Mouse (Mus musculus): Measurements from ENCODE around the gene Sgpl1. TPM values are rescaled to one million over a fixed set of nuclear protein-coding genes. Genes with fewer than 3 reads are reported as not detected.

Sgpl1 gene
- total and polyA plus RNA-seq, 2 experiments = 39.9 to 43.7 TPM

DNA sequence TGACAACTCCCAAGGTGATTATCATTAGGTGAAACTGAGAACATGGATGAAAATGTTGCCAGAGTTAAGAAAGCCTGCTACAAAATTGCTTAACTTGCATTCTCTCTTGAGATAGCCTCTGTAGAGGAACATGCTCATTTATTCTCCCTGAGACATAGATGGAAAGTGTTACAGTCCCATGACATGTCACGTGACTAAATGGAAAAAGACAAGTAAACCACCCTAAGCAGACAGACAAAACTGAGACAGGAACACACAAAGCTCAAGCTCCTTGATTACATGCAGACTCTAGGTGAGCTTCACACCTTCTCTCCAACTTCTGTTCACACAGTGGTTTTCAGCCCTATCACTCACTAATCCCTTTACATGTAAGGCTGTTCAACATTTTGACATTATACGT lies 4.2 kb downstream of the Sgpl1 start:
- WGBS = 76% methylated on average over 2 of the region's 2 CpGs
- H3K36me3 ChIP-seq (ENCODE audit: control insufficient read depth, insufficient read depth, low read length) = peaks cover 9% of the 10 kb centered on the region
- H3K4me1 ChIP-seq (ENCODE audit: control insufficient read depth, insufficient read depth, low read length) = peaks cover 20% of the 10 kb centered on the region
- TF ChIP-seq POLR2A (IDR thresholded peaks at IDR 0.05; ENCODE audit: extremely low read depth, insufficient read depth, low read length) (no peak), CTCF (IDR thresholded peaks at IDR 0.05; ENCODE audit: low read depth, low read length) (no peak)
- H3K79me2 ChIP-seq (ENCODE audit: control insufficient read depth, insufficient read depth, low read length) = peaks cover 12% of the 10 kb centered on the region
- H3K9ac ChIP-seq (ENCODE audit: low read depth, low read length) = no peak overlapping the region
- peak; percentile 51 for DNase-seq (ENCODE audit: extremely low read depth, low read depth, low spot score)
- no peak overlapping the region for H3K27ac ChIP-seq (replicated peaks; ENCODE audit: insufficient read depth, low read depth, low read length)
- H3K27me3 ChIP-seq (ENCODE audit: control insufficient read depth, insufficient read depth, low read length) = no peaks in the 10 kb centered on the region
- no peak overlapping the region for H3K4me3 ChIP-seq (ENCODE audit: insufficient read depth, low read depth, low read length)

DNA sequence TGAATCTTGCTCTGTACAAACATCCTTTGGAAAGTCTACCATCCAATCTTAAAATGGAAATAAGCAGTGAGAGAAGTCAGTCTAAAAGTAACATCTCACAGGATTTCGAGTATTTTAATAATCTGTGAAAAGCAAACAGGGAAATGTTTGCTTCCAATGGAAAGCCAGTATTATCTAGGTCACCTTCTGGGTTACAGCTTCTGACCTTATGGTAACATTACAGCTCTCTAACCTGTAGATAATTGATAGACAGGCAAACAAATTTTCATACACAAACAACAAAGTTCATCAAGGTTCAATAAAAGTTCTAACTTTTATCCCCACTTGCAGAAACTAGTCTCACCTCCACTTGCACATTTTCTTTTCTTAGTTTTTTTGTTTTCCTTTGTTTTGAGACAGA lies 9.9 kb downstream of the Sgpl1 start:
- Histone ChIP-seq H3K9ac (ENCODE audit: low read depth, low read length) (no peak overlapping the region), H3K36me3 (ENCODE audit: control insufficient read depth, insufficient read depth, low read length) (peaks cover 18% of the 10 kb centered on the region), H3K4me3 (ENCODE audit: insufficient read depth, low read depth, low read length) (peak overlapping the region; percentile 49; the same call in 1 of the 2 replicates), H3K27ac (replicated peaks; ENCODE audit: insufficient read depth, low read depth, low read length) (peak overlapping the region; percentile 77), H3K79me2 (ENCODE audit: control insufficient read depth, insufficient read depth, low read length) (peaks cover under 1% of the 10 kb centered on the region; the same call in 1 of the 2 replicates), H3K4me1 (ENCODE audit: control insufficient read depth, insufficient read depth, low read length) (peaks cover 23% of the 10 kb centered on the region), H3K27me3 (ENCODE audit: control insufficient read depth, insufficient read depth, low read length) (no peaks in the 10 kb centered on the region)
- WGBS = 24% methylated on average over 1 of the region's 1 CpGs
- peak; percentile 96 for DNase-seq (ENCODE audit: extremely low read depth, low read depth, low spot score)
- TF ChIP-seq POLR2A (IDR thresholded peaks at IDR 0.05; ENCODE audit: extremely low read depth, insufficient read depth, low read length) = no peak
- TF ChIP-seq CTCF (IDR thresholded peaks at IDR 0.05; ENCODE audit: low read depth, low read length) = no peak

DNA sequence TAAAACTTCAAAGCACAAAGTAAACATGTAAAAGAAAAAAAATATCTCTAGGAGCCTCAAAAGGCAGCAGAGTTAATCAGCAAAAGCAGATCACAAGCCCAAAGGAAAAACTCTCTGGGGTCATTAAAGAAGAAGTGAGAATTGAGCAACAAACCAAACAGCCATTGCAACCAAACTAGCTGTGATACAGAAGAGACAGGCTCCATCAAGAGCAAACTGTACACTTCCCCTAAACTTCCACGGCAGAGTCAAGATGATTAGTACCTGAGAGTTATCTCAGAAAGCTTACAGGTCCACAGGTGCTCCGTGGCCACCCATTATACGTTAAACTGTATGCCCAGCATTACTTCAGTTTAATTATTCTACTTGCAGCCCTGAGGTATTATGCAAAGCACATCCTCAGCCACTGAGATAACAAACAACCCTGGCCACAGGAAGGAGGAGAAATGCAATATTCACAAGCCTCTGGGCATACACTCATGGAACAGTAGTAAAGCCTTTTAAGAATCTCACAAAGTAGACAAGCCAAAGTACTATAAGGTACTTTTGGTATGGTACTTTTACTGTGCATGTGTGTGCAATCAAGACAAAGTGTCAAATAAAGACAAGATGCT lies 12.2 kb downstream of the Sgpl1 start:
- peak; percentile 62 for DNase-seq (ENCODE audit: extremely low read depth, low read depth, low spot score)
- Histone ChIP-seq H3K27me3 (ENCODE audit: control insufficient read depth, insufficient read depth, low read length) (no peaks in the 10 kb centered on the region), H3K27ac (replicated peaks; ENCODE audit: insufficient read depth, low read depth, low read length) (0 out of 2 replicates have a peak overlapping the region, but pooled peaks have one; percentile 4), H3K9ac (ENCODE audit: low read depth, low read length) (no peak overlapping the region), H3K36me3 (ENCODE audit: control insufficient read depth, insufficient read depth, low read length) (peaks cover 15% of the 10 kb centered on the region), H3K79me2 (ENCODE audit: control insufficient read depth, insufficient read depth, low read length) (peaks cover 2% of the 10 kb centered on the region; the same call in 1 of the 2 replicates), H3K4me1 (ENCODE audit: control insufficient read depth, insufficient read depth, low read length) (peaks cover 22% of the 10 kb centered on the region), H3K4me3 (ENCODE audit: insufficient read depth, low read depth, low read length) (no peak overlapping the region)
- no peak for TF ChIP-seq CTCF (IDR thresholded peaks at IDR 0.05; ENCODE audit: low read depth, low read length)
- no peak for TF ChIP-seq POLR2A (IDR thresholded peaks at IDR 0.05; ENCODE audit: extremely low read depth, insufficient read depth, low read length)
- WGBS = 14% methylated on average over 3 of the region's 3 CpGs

DNA sequence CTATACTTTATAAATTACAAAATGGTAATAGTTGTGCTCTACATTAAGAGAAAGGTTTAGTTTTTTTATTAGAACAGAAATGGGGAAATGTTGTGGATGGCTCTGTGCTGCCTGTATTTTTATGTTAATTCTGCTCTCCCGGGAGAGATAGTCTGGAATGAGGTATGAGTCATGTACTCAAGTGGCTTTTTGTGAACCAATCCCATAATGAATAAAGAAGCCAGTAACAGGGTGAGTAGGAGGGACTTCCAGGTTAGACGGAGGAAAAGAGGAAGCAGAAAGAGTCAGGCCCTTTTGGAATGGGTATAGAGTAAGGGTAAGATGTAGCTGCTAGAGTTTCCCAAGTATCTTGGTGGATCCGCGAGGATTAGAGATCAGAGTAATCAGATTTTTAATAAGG lies 13.5 kb downstream of the Sgpl1 start:
- H3K4me1 ChIP-seq (ENCODE audit: control insufficient read depth, insufficient read depth, low read length) = peaks cover 20% of the 10 kb centered on the region
- H3K79me2 ChIP-seq (ENCODE audit: control insufficient read depth, insufficient read depth, low read length) = peaks cover 2% of the 10 kb centered on the region; the same call in 1 of the 2 replicates
- DNase-seq (ENCODE audit: extremely low read depth, low read depth, low spot score) = no peak
- H3K36me3 ChIP-seq (ENCODE audit: control insufficient read depth, insufficient read depth, low read length) = peaks cover 15% of the 10 kb centered on the region
- H3K27me3 ChIP-seq (ENCODE audit: control insufficient read depth, insufficient read depth, low read length) = no peaks in the 10 kb centered on the region
- H3K4me3 ChIP-seq (ENCODE audit: insufficient read depth, low read depth, low read length) = no peak overlapping the region
- 87% methylated on average over 4 of the region's 4 CpGs for WGBS
- H3K9ac ChIP-seq (ENCODE audit: low read depth, low read length) = no peak overlapping the region
- TF ChIP-seq POLR2A (IDR thresholded peaks at IDR 0.05; ENCODE audit: extremely low read depth, insufficient read depth, low read length) (no peak), CTCF (IDR thresholded peaks at IDR 0.05; ENCODE audit: low read depth, low read length) (no peak)
- no peak overlapping the region for H3K27ac ChIP-seq (replicated peaks; ENCODE audit: insufficient read depth, low read depth, low read length)

DNA sequence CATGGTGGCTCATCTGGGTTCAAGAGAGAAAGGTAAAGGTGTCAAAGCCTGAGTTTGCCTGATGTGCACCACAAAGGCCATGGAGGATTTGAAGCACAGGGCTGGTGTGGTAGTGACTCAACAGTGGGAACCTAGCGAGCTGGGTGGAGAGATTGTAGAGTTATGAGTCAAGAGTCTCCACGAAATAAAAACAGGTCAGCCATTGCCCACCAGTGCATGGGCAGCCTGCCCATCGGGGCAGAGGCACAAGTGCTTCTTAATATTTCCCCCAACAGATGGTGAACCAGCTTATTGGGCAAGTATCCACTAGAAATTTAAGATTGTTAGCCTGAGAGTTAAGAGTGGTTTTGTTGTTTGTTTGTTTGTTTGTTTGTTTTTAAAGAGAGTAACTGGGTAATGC lies 16.5 kb downstream of the Sgpl1 start:
- H3K4me3 ChIP-seq (ENCODE audit: insufficient read depth, low read depth, low read length) = no peak overlapping the region
- DNase-seq (ENCODE audit: extremely low read depth, low read depth, low spot score) = no peak
- H3K9ac ChIP-seq (ENCODE audit: low read depth, low read length) = no peak overlapping the region

More for the DNA sequence above, 16.5 kb downstream of the Sgpl1 start:
- TF ChIP-seq CTCF (IDR thresholded peaks at IDR 0.05; ENCODE audit: low read depth, low read length) (no peak), POLR2A (IDR thresholded peaks at IDR 0.05; ENCODE audit: extremely low read depth, insufficient read depth, low read length) (no peak)
- no peaks in the 10 kb centered on the region for H3K27me3 ChIP-seq (ENCODE audit: control insufficient read depth, insufficient read depth, low read length)
- H3K79me2 ChIP-seq (ENCODE audit: control insufficient read depth, insufficient read depth, low read length) = peaks cover 5% of the 10 kb centered on the region; the same call in 1 of the 2 replicates
- peaks cover 13% of the 10 kb centered on the region for H3K36me3 ChIP-seq (ENCODE audit: control insufficient read depth, insufficient read depth, low read length)
- H3K27ac ChIP-seq (replicated peaks; ENCODE audit: insufficient read depth, low read depth, low read length) = no peak overlapping the region
- WGBS = 84% methylated on average over 3 of the region's 3 CpGs
- peaks cover 12% of the 10 kb centered on the region for H3K4me1 ChIP-seq (ENCODE audit: control insufficient read depth, insufficient read depth, low read length)

Data from liver, adult 2 months (tissue).